Mouse (Mus musculus) gastrocnemius, postnatal 25 days (tissue): ENCODE data around the gene Nfs1. TPM values are rescaled to one million over a fixed set of nuclear protein-coding genes. Genes with fewer than 3 reads are reported as not detected.
"Not testable (repeated sequence)": the region's sequence is repeated elsewhere in the genome, so short reads cannot be mapped to it uniquely, and the experiment has no call there.

Experiments
- DNase-seq: peaks from one replicate; pipeline ENCODE4 v3.0.0; 2022
- total RNA-seq, 2 experiments: library from RNA; stranded (reverse); gene quantifications; 1 replicate in 1 of 2; 2 replicates in 1 of 2; pipeline ENCODE4 v1.2.3; 2021

Gene Nfs1
- total RNA-seq, 2 experiments from 2014 or later, result 74.2 to 80.6 TPM

- DNase-seq, result no peak
These were observed 1.6 kb upstream of the Nfs1 start for GRCm38 (mm10) chr2:156145486-156146130.

GRCm38 (mm10) chr2:156143367-156143766 is 619 bp downstream of the Nfs1 start:
- DNase-seq, result no peak

- DNase-seq, result no peak
These were observed 1.2 kb downstream of the Nfs1 start for GRCm38 (mm10) chr2:156142820-156143219.

GRCm38 (mm10) chr2:156135695-156136094 is 8.3 kb downstream of the Nfs1 start:
- no peak for DNase-seq

GRCm38 (mm10) chr2:156134161-156134560 is 9.8 kb downstream of the Nfs1 start:
- no peak for DNase-seq

GRCm38 (mm10) chr2:156126992-156127391 is 17.0 kb downstream of the Nfs1 start, which contains the start of gene Gm28036:
TSS of gene Gm28036 (minus strand) at chr2:156127092.
- no peak for DNase-seq

- no peak for DNase-seq
These were observed 20.3 kb downstream of the Nfs1 start for GRCm38 (mm10) chr2:156123731-156124130.

GRCm38 (mm10) chr2:156119566-156119965 is 24.4 kb downstream of the Nfs1 start:
- no peak for DNase-seq

GRCm38 (mm10) chr2:156112080-156112423 is 31.9 kb downstream of the Nfs1 start:
- not testable (repeated sequence) for DNase-seq

- peak; percentile 89 for DNase-seq
These were observed 32.5 kb downstream of the Nfs1 start, which contains the start of the genes Cpne1 and Rbm12 for GRCm38 (mm10) chr2:156111358-156112079. TSS of gene Cpne1 (minus strand) at chr2:156111965. TSS of gene Rbm12 (minus strand) at chr2:156111978.

- DNase-seq, result no peak
These were observed 33.2 kb downstream of the Nfs1 start for GRCm38 (mm10) chr2:156110627-156111357.

GRCm38 (mm10) chr2:156091926-156092325 is 52.1 kb downstream of the Nfs1 start:
- no peak for DNase-seq

- DNase-seq, result no peak
These were observed 54.2 kb downstream of the Nfs1 start for GRCm38 (mm10) chr2:156089799-156090198.

GRCm38 (mm10) chr2:156087391-156088110 is 56.4 kb downstream of the Nfs1 start:
- no peak for DNase-seq

- DNase-seq, result no peak
These were observed 59.4 kb downstream of the Nfs1 start for GRCm38 (mm10) chr2:156084541-156084940.

- no peak for DNase-seq
These were observed 63.6 kb downstream of the Nfs1 start for GRCm38 (mm10) chr2:156080391-156080790.

GRCm38 (mm10) chr2:156079674-156080073 is 64.3 kb downstream of the Nfs1 start:
- no peak for DNase-seq

GRCm38 (mm10) chr2:156079183-156079560 is 64.8 kb downstream of the Nfs1 start:
- DNase-seq, result no peak

- peak; percentile 49 for DNase-seq
These were observed 65.4 kb downstream of the Nfs1 start for GRCm38 (mm10) chr2:156078421-156079182.

GRCm38 (mm10) chr2:156077461-156077860 is 66.5 kb downstream of the Nfs1 start:
- no peak for DNase-seq

- no peak for DNase-seq
These were observed 70.3 kb downstream of the Nfs1 start for GRCm38 (mm10) chr2:156073725-156074124.
